Mouse (Mus musculus) stomach, postnatal 0 days (tissue): Measurements from ENCODE around the gene Gm10663. TPM values are rescaled to one million over a fixed set of nuclear protein-coding genes. Genes with fewer than 3 reads are reported as not detected.

Experiments
- ATAC-seq: fragments of 200-750 bp; cut with Nextera tagmentation; 2 replicates; pipeline ENCODE4 v1.8.0; 2017; ENCODE audit not compliant: low FRiP score, low TSS enrichment
- DNase-seq: peaks from one replicate; pipeline ENCODE4 v3.0.0-alpha.2; 2016; ENCODE audit warnings: low spot score
- H3K27ac ChIP-seq: fragments of 300-500 bp; sonication (generic); replicated peaks from 2 replicates; pipeline ENCODE4 v1.5.1; 2014; ENCODE audit warnings: mild to moderate bottlenecking, control low read depth
- H3K27me3 ChIP-seq: fragments of 300-500 bp; sonication (generic); 2 replicates; pipeline ENCODE4 v1.6.1; 2014; ENCODE audit warnings: low read length; ENCODE audit not compliant: control insufficient read depth, insufficient read depth
- H3K36me3 ChIP-seq: fragments of 300-500 bp; sonication (generic); 2 replicates; pipeline ENCODE4 v1.6.1; 2014; ENCODE audit warnings: low read length, mixed read lengths; ENCODE audit not compliant: control insufficient read depth, insufficient read depth
- H3K4me1 ChIP-seq: fragments of 300-500 bp; sonication (generic); replicated peaks from 2 replicates; pipeline ENCODE4 v1.6.1; 2014; ENCODE audit warnings: antibody characterized with exemption; ENCODE audit not compliant: control insufficient read depth, insufficient read depth
- H3K4me2 ChIP-seq: fragments of 300-500 bp; sonication (generic); replicated peaks from 2 replicates; pipeline ENCODE4 v1.6.1; 2014; ENCODE audit warnings: low read depth, mild to moderate bottlenecking, control low read depth, moderate library complexity
- H3K4me3 ChIP-seq: fragments of 300-500 bp; sonication (generic); 2 replicates; pipeline ENCODE4 v1.5.1; 2014; ENCODE audit warnings: low read depth, low read length, control low read depth
- H3K9ac ChIP-seq: fragments of 300-500 bp; sonication (generic); 2 replicates; pipeline ENCODE4 v1.6.1; 2014; ENCODE audit warnings: mild to moderate bottlenecking, low read length, control low read depth, mixed read lengths
- H3K9me3 ChIP-seq: fragments of 300-500 bp; sonication (generic); 2 replicates; pipeline ENCODE4 v1.6.1; 2016; ENCODE audit warnings: low read length; ENCODE audit not compliant: control insufficient read depth
- CTCF ChIP-seq: IDR thresholded peaks from 2 replicates; pipeline ENCODE4 v1.5.1; 2016; ENCODE audit warnings: antibody characterized with exemption, low read depth, mild to moderate bottlenecking, moderate library complexity
- EP300 ChIP-seq: optimal IDR thresholded peaks from 2 replicates; pipeline ENCODE3; 2016; ENCODE audit warnings: antibody characterized with exemption
- WGBS: fragments of 180-500 bp; shearing (Covaris S2); extraction: QIAGEN DNeasy Blood & Tissue Kit; methylation state at CpG from one replicate; pipeline ENCODE4 v1.1.7; 2014; 5-methylcytosine and 5-hydroxymethylcytosine counted together
- polyA plus RNA-seq: library from polyadenylated mRNA; unstranded; fragments of >200 nt; fragmentation: Nextera tagmentation; extraction: Ambion mirVana; gene quantifications from 2 replicates; pipeline ENCODE4 v1.2.1, GENCODE M21; 2015

The Gm10663 gene
- polyA plus RNA-seq, 1 experiment from 2014 or later, result not detected

DNA sequence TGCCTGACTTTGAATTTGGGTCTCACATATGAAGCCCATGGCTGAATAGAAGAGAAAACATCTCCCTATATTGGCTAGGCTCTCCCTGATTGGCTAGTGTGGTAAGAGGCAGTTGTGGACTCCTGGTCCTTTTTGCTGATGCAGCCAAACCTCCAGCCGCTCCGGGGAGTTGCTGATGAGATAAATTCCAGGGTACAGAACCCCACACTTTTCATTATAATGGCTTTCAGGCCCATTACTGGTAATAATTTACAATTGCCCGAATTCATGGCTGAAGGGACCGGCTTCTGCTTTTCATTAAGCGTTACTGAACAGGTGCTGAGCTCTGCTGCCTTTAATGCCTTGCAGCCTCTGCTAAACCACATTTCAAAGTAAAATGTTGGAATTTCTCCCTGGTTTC is 20.9 kb upstream of the Gm10663 start:
- H3K27me3 ChIP-seq, result no peaks in the 10 kb centered on the region
- TF ChIP-seq EP300 (no peak), CTCF (no peak)
- no peaks in the 10 kb centered on the region for H3K9me3 ChIP-seq
- H3K36me3 ChIP-seq, result no peaks in the 10 kb centered on the region
- no peak overlapping the region for H3K9ac ChIP-seq
- no peak overlapping the region for H3K4me3 ChIP-seq
- no peak overlapping the region for H3K4me2 ChIP-seq
- WGBS, result 49% methylated on average over 5 of the region's 5 CpGs
- DNase-seq (no peak), ATAC-seq (no peak)
- no peak overlapping the region for H3K27ac ChIP-seq
- H3K4me1 ChIP-seq, result no peaks in the 10 kb centered on the region

DNA sequence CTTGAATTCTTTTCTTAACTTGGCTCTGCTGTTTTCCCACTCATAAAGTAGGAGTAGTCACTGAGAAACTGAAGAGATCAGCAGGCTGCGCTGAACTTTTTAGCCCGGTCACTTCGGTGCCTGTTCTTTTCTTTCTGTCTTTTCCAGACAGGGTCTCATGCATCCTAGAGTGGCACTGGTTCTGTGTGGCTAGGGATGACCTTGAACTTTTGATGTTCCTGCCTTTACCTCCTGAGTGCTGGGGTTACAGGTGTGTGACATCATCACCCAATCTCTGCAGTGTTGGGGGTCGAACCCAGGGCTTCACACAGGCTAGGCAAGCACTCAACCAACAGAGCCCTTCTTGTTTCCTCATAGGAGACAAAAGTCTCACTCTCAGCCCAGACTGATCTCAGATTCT is 18.1 kb upstream of the Gm10663 start:
- WGBS, result 91% methylated on average over 4 of the region's 4 CpGs
- TF ChIP-seq CTCF (no peak), EP300 (no peak)
- no peak for DNase-seq
- no peak overlapping the region for H3K9ac ChIP-seq
- H3K4me2 ChIP-seq, result no peak overlapping the region
- no peaks in the 10 kb centered on the region for H3K36me3 ChIP-seq
- no peak for ATAC-seq
- no peaks in the 10 kb centered on the region for H3K4me1 ChIP-seq
- no peak overlapping the region for H3K4me3 ChIP-seq
- no peaks in the 10 kb centered on the region for H3K9me3 ChIP-seq
- H3K27me3 ChIP-seq, result no peaks in the 10 kb centered on the region
- no peak overlapping the region for H3K27ac ChIP-seq

DNA sequence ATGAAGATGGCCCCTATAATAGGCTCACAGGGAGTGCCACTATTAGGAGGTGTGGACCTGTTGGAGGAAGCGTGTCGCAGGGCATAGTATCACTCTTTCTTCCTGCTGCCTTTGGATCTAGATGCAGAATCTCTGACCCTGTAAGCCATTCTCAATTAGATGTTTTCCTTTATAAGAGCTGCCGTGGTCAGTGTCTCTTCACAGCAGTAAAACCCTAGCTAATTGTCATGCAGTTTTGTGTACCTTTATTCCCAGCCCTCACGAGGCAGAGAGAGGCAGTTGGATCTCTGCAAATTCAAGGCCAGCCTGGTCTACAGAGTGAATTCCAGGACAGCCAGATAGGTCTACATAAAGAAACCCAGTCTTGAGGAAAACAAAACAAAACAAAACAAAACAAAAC is 12.6 kb upstream of the Gm10663 start:
- no peak overlapping the region for H3K9ac ChIP-seq
- H3K36me3 ChIP-seq, result no peaks in the 10 kb centered on the region
- no peaks in the 10 kb centered on the region for H3K27me3 ChIP-seq
- DNase-seq (no peak), ATAC-seq (no peak)
- no peak overlapping the region for H3K27ac ChIP-seq
- TF ChIP-seq CTCF (no peak), EP300 (no peak)
- H3K4me1 ChIP-seq, result no peaks in the 10 kb centered on the region
- H3K4me3 ChIP-seq, result no peak overlapping the region
- H3K4me2 ChIP-seq, result no peak overlapping the region
- WGBS, result 84% methylated on average over 4 of the region's 4 CpGs
- H3K9me3 ChIP-seq, result no peaks in the 10 kb centered on the region

DNA sequence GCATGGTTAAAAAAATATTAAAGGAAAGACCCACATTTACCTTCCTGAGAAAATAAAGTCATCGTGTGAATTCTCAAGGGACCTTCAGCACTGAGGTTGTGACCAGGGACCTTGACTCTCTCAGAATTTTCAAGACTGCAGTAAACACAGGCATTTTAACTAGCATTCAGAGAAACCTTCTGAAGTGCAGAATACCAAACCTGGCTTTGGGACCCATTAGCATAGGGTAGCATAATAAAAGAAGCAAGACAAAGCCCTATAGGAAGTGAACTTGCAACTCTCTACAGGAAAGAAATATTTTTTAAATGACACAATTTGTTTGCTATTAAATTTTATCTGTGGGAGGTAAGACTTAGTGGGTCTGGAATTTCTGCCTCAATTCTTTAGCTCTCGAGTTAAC is 10.8 kb upstream of the Gm10663 start:
- ATAC-seq (no peak), DNase-seq (no peak)
- H3K4me3 ChIP-seq, result no peak overlapping the region
- no peaks in the 10 kb centered on the region for H3K9me3 ChIP-seq
- H3K27me3 ChIP-seq, result no peaks in the 10 kb centered on the region
- no peaks in the 10 kb centered on the region for H3K4me1 ChIP-seq
- no peak overlapping the region for H3K4me2 ChIP-seq
- no peak overlapping the region for H3K27ac ChIP-seq
- TF ChIP-seq CTCF (no peak), EP300 (no peak)
- H3K36me3 ChIP-seq, result no peaks in the 10 kb centered on the region
- 60% methylated on average over 2 of the region's 2 CpGs for whole genome bisulfite sequencing
- no peak overlapping the region for H3K9ac ChIP-seq

DNA sequence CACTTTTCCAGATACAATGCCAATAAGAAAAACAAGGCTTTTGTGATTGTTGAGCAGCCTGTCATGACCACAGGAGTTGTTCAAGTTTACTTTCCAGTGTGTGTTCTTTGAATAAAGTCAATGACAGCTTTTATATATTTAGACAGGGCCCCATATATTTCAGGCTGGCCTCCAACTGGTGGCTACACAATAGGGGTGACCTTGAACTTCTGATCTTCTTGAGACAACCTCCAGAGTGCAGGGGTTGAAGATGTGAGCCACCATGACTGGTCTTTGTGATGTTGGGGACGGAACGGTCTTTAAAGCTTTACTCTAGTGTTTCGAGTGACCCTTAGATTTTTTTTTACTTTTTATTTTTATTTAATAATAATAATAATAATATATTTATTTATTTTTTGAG is 9.2 kb upstream of the Gm10663 start:
- WGBS, result 87% methylated on average over 3 of the region's 3 CpGs
- Histone ChIP-seq H3K36me3 (no peaks in the 10 kb centered on the region), H3K4me1 (no peaks in the 10 kb centered on the region), H3K27me3 (no peaks in the 10 kb centered on the region), H3K9ac (no peak overlapping the region), H3K27ac (no peak overlapping the region), H3K9me3 (no peaks in the 10 kb centered on the region), H3K4me2 (no peak overlapping the region), H3K4me3 (no peak overlapping the region)
- ATAC-seq (no peak), DNase-seq (no peak)
- TF ChIP-seq EP300 (no peak), CTCF (no peak)

DNA sequence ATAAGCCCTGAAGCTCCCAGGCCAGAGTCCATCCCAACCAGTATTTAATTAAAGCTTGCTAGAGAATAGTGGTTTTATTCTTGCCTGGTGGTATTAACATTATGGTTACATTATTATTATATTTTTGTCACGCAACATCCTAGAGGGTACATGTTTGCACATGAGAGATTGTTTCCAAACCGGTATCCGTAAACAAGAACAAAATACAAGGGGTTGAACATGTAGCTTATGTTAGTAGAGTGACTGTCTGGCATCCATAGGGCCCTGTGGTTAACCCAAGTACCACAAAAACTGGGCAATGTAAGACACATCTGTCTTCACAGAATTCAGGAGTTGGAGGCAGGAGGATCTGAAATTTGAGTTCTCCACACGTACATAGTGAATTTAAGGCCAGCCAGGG is 7.8 kb upstream of the Gm10663 start:
- no peaks in the 10 kb centered on the region for H3K36me3 ChIP-seq
- H3K27me3 ChIP-seq, result no peaks in the 10 kb centered on the region
- H3K4me2 ChIP-seq, result no peak overlapping the region
- H3K9me3 ChIP-seq, result no peaks in the 10 kb centered on the region
- H3K9ac ChIP-seq, result no peak overlapping the region
- WGBS, result 93% methylated on average over 4 of the region's 4 CpGs
- H3K4me1 ChIP-seq, result no peaks in the 10 kb centered on the region
- no peak overlapping the region for H3K4me3 ChIP-seq
- no peak overlapping the region for H3K27ac ChIP-seq
- DNase-seq (no peak), ATAC-seq (no peak)
- no peak for TF ChIP-seq EP300
- no peak for TF ChIP-seq CTCF
